In the genomic region with DNA sequence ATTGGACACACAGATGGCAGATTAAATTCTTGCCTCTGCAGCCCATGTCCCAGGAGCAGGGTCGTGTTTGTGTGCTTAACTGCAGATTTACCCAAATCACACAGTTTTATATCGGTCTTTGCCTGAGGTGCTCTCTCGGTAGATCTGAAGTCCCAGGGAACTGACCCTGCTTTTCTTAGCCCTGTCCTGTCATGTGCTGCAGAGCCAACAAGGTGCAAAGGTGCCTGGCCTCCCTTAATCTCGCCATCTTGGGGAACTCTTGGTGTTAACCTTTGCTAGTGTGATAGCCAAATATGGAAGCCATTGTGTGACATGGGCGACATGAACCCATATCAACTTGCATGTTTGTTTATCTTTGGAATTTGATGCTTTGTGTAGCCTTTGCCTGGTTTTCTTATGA, we compare ENCODE assay signal across 15 mouse cellular contexts.
DNase-seq lines count a peak whose midpoint lies in the region; ATAC-seq and TF ChIP-seq lines count a peak whose summit lies in the region.
"Had no signal": no experiment of that assay in that cellular context is flagged by ENCODE, and none has a peak within 500 bp of the region (broad histone marks: within the 10 kb centered on the region; RNA-seq: fewer than 3 reads in every experiment).

No protein-coding gene starts in this region.

- WGBS in heart, embryonic 13.5 days: 40% methylated on average over 5 of the region's 5 CpGs
- WGBS in kidney, postnatal 0 days: 35% methylated on average over 5 of the region's 5 CpGs
- WGBS in embryonic facial prominence, embryonic 10.5 days: 35% methylated on average over 5 of the region's 5 CpGs
- WGBS in limb, embryonic 12.5 days: 60% methylated on average over 5 of the region's 5 CpGs

- no peak for ATAC-seq in heart, embryonic 13.5 days (ENCODE audit: extremely low read depth, insufficient number of reproducible peaks, low FRiP score, low TSS enrichment)
- ATAC-seq in kidney, postnatal 0 days (replicated peaks; ENCODE audit: low FRiP score, low read depth): no peak
- ATAC-seq in limb, embryonic 12.5 days (ENCODE audit: insufficient number of reproducible peaks, insufficient read depth, low FRiP score, low TSS enrichment, low read depth): no peak
- ATAC-seq: forebrain, embryonic 16.5 days had no signal

- H3K4me2 ChIP-seq in heart, embryonic 13.5 days: no peak overlapping the region
- no peak overlapping the region for H3K4me2 ChIP-seq in kidney, postnatal 0 days (ENCODE audit: low read length)
- no peak overlapping the region for H3K4me2 ChIP-seq in limb, embryonic 12.5 days
- H3K4me2 ChIP-seq: hindbrain, embryonic 15.5 days; liver, embryonic 13.5 days; midbrain, embryonic 12.5 days had no signal

- H3K27ac ChIP-seq in heart, embryonic 13.5 days (replicated peaks): peak overlapping the region; percentile 64
- no peak overlapping the region for H3K27ac ChIP-seq in kidney, postnatal 0 days
- peak overlapping the region; percentile 77 for H3K27ac ChIP-seq in embryonic facial prominence, embryonic 10.5 days (replicated peaks)
- peak overlapping the region; percentile 74; the same call in 1 of the 2 replicates for H3K27ac ChIP-seq in limb, embryonic 12.5 days
- H3K27ac ChIP-seq: hindbrain, embryonic 15.5 days; liver, embryonic 13.5 days; midbrain, embryonic 12.5 days had no signal

- H3K4me3 ChIP-seq in heart, embryonic 13.5 days: no peak overlapping the region
- no peak overlapping the region for H3K4me3 ChIP-seq in kidney, postnatal 0 days (replicated peaks; ENCODE audit: low read depth, low read length)
- no peak overlapping the region for H3K4me3 ChIP-seq in embryonic facial prominence, embryonic 10.5 days
- no peak overlapping the region for H3K4me3 ChIP-seq in limb, embryonic 12.5 days (replicated peaks)
- H3K4me3 ChIP-seq: hindbrain, embryonic 15.5 days; liver, embryonic 13.5 days; midbrain, embryonic 12.5 days; myocyte had no signal

- no peaks in the 10 kb centered on the region for H3K27me3 ChIP-seq in heart, embryonic 13.5 days (replicated peaks)
- H3K27me3 ChIP-seq in kidney, postnatal 0 days (ENCODE audit: insufficient read depth, low read length): no peaks in the 10 kb centered on the region
- no peaks in the 10 kb centered on the region for H3K27me3 ChIP-seq in embryonic facial prominence, embryonic 10.5 days (replicated peaks; ENCODE audit: low read depth, poor library complexity, severe bottlenecking)
- no peaks in the 10 kb centered on the region for H3K27me3 ChIP-seq in limb, embryonic 12.5 days
- H3K27me3 ChIP-seq: hindbrain, embryonic 15.5 days; liver, embryonic 13.5 days; midbrain, embryonic 12.5 days had no signal

- no peaks in the 10 kb centered on the region for H3K9me3 ChIP-seq in heart, embryonic 13.5 days
- H3K9me3 ChIP-seq in kidney, postnatal 0 days (replicated peaks; ENCODE audit: low read length): no peaks in the 10 kb centered on the region
- H3K9me3 ChIP-seq in embryonic facial prominence, embryonic 10.5 days: peaks cover 2% of the 10 kb centered on the region; the same call in 1 of the 2 replicates
- H3K9me3 ChIP-seq in limb, embryonic 12.5 days: no peaks in the 10 kb centered on the region
- H3K9me3 ChIP-seq: hindbrain, embryonic 15.5 days; liver, embryonic 13.5 days; midbrain, embryonic 12.5 days had no signal

- TF ChIP-seq CTCF in kidney, postnatal 0 days (IDR thresholded peaks at IDR 0.05; ENCODE audit: low read depth): no peak

- H3K36me3 ChIP-seq in heart, embryonic 13.5 days: no peaks in the 10 kb centered on the region
- no peaks in the 10 kb centered on the region for H3K36me3 ChIP-seq in kidney, postnatal 0 days (ENCODE audit: insufficient read depth, low read length)
- no peaks in the 10 kb centered on the region for H3K36me3 ChIP-seq in embryonic facial prominence, embryonic 10.5 days (replicated peaks)
- H3K36me3 ChIP-seq in limb, embryonic 12.5 days: no peaks in the 10 kb centered on the region
- H3K36me3 ChIP-seq: hindbrain, embryonic 15.5 days; liver, embryonic 13.5 days; midbrain, embryonic 12.5 days had no signal

- no peak for DNase-seq in heart, postnatal 4 days
- peak; percentile 37 for DNase-seq in kidney, postnatal 0 days (ENCODE audit: low spot score)
- no peak for DNase-seq in kidney, postnatal 36 days
- peak; percentile 53 for DNase-seq in embryonic facial prominence, embryonic 10.5 days (ENCODE audit: low spot score)
- DNase-seq in urinary bladder, adult 18-20 months (ENCODE audit: low spot score in 2 of 2): no peak
- DNase-seq: cerebellum, postnatal 14 days; kidney, postnatal 10 days; liver, embryonic 13.5 days; lung, postnatal 36 days had no signal

- H3K9ac ChIP-seq in heart, embryonic 13.5 days: no peak overlapping the region
- no peak overlapping the region for H3K9ac ChIP-seq in kidney, postnatal 0 days (ENCODE audit: low read depth, low read length)
- no peak overlapping the region for H3K9ac ChIP-seq in limb, embryonic 12.5 days (replicated peaks)
- H3K9ac ChIP-seq: hindbrain, embryonic 15.5 days; liver, embryonic 13.5 days; midbrain, embryonic 12.5 days had no signal

- peaks cover 18% of the 10 kb centered on the region for H3K4me1 ChIP-seq in heart, embryonic 13.5 days
- H3K4me1 ChIP-seq in kidney, postnatal 0 days (replicated peaks; ENCODE audit: insufficient read depth, low read length): no peaks in the 10 kb centered on the region
- peaks cover 27% of the 10 kb centered on the region for H3K4me1 ChIP-seq in embryonic facial prominence, embryonic 10.5 days
- H3K4me1 ChIP-seq in limb, embryonic 12.5 days (replicated peaks): peaks cover 6% of the 10 kb centered on the region; the same call in 1 of the 2 replicates
- H3K4me1 ChIP-seq: liver, embryonic 13.5 days had no signal

Comparison
In these comparisons a context has a peak if more than half of its experiments do, and no peak if none do; other contexts are left out.
1. DNase-seq: peak in kidney, postnatal 0 days (single experiment) and embryonic facial prominence, embryonic 10.5 days (single experiment); none in heart, postnatal 4 days (single experiment), kidney, postnatal 36 days (0 of 2) and urinary bladder, adult 18-20 months (0 of 2).